Mouse (Mus musculus) left cerebral cortex, adult 2 months (tissue): Measurements from ENCODE around the gene Slc15a2. TPM values are rescaled to one million over a fixed set of nuclear protein-coding genes. Genes with fewer than 3 reads are reported as not detected.

Source experiments
- DNase-seq, 2 experiments: peaks; one replicate each; pipeline ENCODE4 v3.0.0; 2021 to 2022; ENCODE audit warnings: low spot score in 2 of 2, mixed read lengths in 1 of 2; ENCODE audit errors: extremely low spot score in 1 of 2
- H3K27ac ChIP-seq: fragments of 200-600 bp; 2 replicates; pipeline ENCODE4 v1.8.1; 2022
- H3K4me3 ChIP-seq: fragments of 200-600 bp; 2 replicates; pipeline ENCODE4 v1.8.1; 2022
- CTCF ChIP-seq: fragments of 200-600 bp; IDR thresholded peaks from 2 replicates; pipeline ENCODE4 v1.8.1; 2022; ENCODE audit warnings: antibody characterized with exemption, mild to moderate bottlenecking, moderate library complexity
- intact Hi-C: fragments of 180-260 bp; cut with DNase I; formaldehyde crosslinking; loops from one replicate; pipeline ENCODE4 v1.15.1; 2025
- microRNA-seq, 2 experiments: library from miRNA; unstranded; fragments of <30 nt; microRNA quantifications; one replicate each; pipeline ENCODE4 v1.2.0; 2021
- total RNA-seq, 2 experiments: library from RNA; stranded (reverse); gene quantifications; 2 replicates each; pipeline ENCODE4 v1.2.3; 2021

Gene Slc15a2
- total RNA-seq, 2 experiments from 2014 or later: 36.5 to 40.2 TPM

DNA sequence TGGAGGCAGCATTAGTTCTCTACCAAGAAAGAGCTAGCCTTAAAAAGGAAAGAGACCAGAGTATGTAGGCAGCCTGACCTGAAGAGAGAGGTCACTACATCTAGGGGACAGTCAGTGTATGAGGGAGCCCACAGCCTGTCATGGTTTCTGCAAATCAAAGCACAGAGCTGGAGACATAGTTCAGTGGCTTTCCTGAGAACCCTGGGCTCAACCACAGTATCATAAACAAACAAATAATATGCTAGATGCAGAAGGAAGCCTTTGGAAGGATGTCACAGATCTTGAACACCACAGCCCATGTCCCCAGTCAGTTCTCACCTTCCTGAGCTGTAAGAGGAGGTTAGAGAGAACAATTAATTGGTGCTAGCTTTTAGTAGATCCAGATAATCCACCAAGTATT is 66.1 kb downstream of the Slc15a2 start:
- H3K27ac ChIP-seq: no peak overlapping the region
- intact Hi-C loops: no loop called here
- TF ChIP-seq CTCF: no peak
- no peak for DNase-seq
- H3K4me3 ChIP-seq: no peak overlapping the region

DNA sequence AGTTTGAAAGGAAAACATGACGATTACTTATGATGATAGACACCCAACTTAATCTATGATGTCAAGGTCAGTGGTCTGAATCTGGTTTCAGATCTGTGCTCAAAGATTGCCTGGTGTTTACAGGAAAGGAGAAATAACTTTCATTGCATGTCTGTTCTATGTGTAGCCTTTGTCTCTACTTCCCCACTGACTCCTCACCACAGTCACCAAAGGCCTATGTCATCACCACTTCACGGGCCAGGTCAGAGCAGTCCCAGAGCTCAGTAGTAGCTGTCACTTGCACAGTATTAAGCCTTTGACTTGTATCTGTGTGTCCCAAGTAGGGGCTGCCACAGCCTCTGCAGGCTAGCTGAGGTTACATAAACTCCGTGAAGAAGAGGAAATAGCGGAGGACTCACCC is 67.3 kb downstream of the Slc15a2 start:
- no peak for DNase-seq
- no peak overlapping the region for H3K4me3 ChIP-seq
- no peak for TF ChIP-seq CTCF
- intact Hi-C loops: no loop called here
- H3K27ac ChIP-seq: no peak overlapping the region

DNA sequence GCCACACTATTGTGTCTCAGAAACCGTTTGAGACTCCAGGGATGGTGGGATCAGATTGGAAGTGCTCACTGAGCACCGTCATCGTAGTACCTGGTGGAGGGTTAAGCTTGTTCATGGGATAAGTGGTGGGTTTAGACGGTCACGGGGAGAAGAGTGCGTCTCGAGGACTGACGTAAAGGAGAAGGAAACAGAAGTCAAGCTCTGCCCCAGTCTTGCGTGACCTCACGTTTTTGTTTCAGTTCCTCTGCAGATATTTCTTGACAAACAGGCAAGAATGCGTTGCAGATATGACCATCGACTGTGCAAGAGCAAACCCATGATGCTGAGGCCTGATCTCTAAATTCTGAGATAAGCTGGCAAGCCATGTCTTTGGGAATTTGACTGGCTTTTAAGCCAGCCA is 73.0 kb downstream of the Slc15a2 start:
- no peak overlapping the region for H3K4me3 ChIP-seq
- H3K27ac ChIP-seq: no peak overlapping the region
- DNase-seq: no peak
- TF ChIP-seq CTCF: no peak
- intact Hi-C loops: no loop called here

DNA sequence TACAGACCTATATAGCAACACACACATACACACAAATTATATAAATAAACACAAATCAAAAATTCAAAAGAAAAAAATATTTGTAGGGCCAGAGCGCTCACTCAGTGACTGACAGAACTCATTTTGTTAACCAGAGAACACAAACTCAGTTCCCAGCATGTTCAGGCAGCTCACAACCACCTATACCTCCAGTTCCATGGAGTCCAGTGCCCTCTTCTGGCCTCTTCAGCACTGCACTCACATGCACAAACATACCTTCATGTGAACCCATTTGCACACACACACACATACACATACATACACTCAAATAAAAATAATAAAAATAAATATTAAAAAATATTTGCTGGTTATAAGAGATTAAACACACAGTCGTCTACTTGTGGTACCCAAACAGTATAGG is 74.0 kb downstream of the Slc15a2 start:
- Histone ChIP-seq H3K4me3 (no peak overlapping the region), H3K27ac (no peak overlapping the region)
- no peak; the same call in 1 of the 2 replicates for TF ChIP-seq CTCF
- intact Hi-C loops: no loop called here
- no peak for DNase-seq

DNA sequence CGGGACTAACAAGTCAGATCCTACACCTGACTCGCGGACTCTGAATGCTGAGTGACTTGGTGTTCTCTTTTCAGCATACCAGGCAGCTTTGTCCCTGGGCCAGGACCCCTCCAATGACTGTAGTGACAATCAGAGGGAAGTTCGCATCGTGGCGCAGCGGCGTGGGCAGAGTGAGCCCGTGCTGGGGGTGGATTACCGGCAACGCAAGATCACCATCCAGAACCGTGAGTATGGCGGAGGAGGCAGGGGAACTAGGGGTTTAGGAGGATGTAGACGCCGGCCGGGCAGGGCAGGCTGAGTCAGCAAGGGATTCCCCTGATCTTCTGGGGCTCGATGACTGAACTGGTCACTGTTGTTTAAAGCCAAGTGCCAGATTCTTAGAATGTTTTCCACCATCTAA is 75.4 kb downstream of the Slc15a2 start:
- no peak for TF ChIP-seq CTCF
- intact Hi-C loops: loop anchor here (5.0 kb wide), 1 partner anchor 237 kb away; no protein-coding TSS in a partner anchor
- H3K27ac ChIP-seq: no peak overlapping the region
- DNase-seq: no peak
- H3K4me3 ChIP-seq: no peak overlapping the region

DNA sequence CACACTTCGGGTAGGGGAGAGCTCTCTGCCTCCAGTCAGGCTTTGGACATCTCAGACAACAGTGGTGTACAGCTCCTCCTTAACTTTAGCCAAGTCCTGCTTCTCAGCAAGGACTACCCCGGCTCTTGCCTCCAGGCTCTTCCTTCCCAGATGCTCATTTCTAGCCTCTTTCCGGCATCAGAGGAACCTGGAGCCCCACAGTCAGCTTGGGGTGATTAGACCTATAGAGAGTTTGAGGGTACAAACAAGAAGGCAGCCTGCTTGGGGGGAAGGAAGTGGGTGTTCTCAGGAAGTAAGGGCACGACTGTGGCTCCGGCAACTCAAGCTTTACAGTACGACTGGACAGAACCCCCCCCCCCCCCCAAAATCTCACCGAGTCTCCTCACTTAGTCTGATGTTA is 76.0 kb downstream of the Slc15a2 start:
- intact Hi-C loops: loop anchor here (5.0 kb wide), 1 partner anchor 236 kb away; no protein-coding TSS in a partner anchor

DNA sequence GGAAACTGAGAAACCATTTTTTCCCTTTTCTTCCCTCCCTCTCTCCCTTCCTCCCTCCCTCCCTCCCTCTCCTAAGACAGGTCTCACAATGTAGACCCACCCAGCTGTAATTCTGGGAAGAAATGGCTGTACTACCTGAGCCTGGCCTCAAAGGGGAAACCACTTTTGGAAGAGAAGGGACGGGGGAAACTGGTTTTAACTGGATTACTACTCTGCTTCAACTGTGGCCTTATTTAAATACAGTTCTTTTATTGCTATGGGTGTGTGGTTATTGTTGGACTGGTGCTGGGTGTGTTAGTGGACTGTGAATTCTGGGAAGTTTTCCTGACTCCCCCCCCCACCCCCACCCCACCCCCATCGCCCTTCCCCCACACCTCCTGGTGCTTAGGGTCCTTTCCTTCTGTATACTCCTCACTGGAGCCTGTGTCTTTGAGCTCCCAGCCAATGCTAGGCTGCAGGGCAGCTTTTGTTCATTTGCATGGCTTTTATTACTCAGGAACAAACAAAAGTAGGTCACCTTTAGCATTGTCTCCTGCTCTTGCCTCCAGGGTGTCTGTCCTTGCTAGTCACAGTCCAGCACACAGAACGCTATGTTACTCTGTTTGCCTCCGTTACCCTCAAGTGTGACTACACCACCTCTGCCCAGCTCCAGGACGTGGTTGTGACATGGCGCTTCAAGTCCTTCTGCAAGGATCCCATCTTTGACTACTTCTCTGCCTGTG is 76.9 kb downstream of the Slc15a2 start:
- Histone ChIP-seq H3K27ac (no peak overlapping the region), H3K4me3 (no peak overlapping the region)
- DNase-seq: no peak
- intact Hi-C loops: loop anchor here (5.0 kb wide), 1 partner anchor 236 kb away; no protein-coding TSS in a partner anchor
- no peak for TF ChIP-seq CTCF

More for the DNA sequence above, 76.0 kb downstream of the Slc15a2 start:
- no peak for DNase-seq
- Histone ChIP-seq H3K4me3 (no peak overlapping the region), H3K27ac (no peak overlapping the region)
- no peak for TF ChIP-seq CTCF

DNA sequence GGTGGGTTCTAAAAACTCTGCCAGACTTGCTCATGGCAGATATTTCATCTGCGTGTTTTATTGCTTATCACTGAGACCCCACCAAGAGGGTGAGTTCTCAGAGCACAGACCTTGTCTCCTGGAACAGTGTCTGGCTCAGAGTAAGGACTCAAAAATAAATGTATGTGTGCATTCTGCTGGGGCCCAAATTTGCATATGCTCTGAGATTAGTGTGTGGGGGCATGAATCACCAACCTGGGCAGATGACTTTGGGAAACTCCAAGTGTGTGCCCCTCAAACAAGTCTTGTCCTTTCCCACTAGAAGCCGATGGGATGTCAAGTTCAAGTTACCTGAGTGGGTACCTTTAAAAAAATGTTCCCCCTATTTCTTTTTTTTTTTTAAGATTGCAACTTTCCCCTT is 84.3 kb downstream of the Slc15a2 start:
- TF ChIP-seq CTCF: no peak
- Histone ChIP-seq H3K27ac (no peak overlapping the region), H3K4me3 (no peak overlapping the region)
- DNase-seq: no peak
- intact Hi-C loops: no loop called here

Small RNA genes lying within 50 kb of the gene (microRNA-seq; reads per million reads assigned to microRNA genes)
- 0 reads per million in 2 experiments for gene Gm22617

Other genes with a start within 250 kb of the Slc15a2 start
- gene Casr, start 222.8 kb downstream of the Slc15a2 start, total RNA-seq: 1 to 10 TPM in 1 of 2 experiments, under 1 TPM in 1; 0.75 to 1.5 TPM
- 1 to 10 TPM; 1.6 to 1.7 TPM for gene Cd86, start 118.9 kb downstream of the Slc15a2 start, total RNA-seq
- under 1 TPM; 0.23 to 0.47 TPM for gene Ildr1, start 91.0 kb downstream of the Slc15a2 start, total RNA-seq
- 10 to 100 TPM; 41.9 to 49.2 TPM for gene Iqcb1, start 43.4 kb upstream of the Slc15a2 start, total RNA-seq
- gene Eaf2, start 90.0 kb upstream of the Slc15a2 start, total RNA-seq: 1 to 10 TPM; 1.3 to 1.4 TPM
- 10 to 100 TPM; 77.8 to 92.1 TPM for gene Golgb1, start 90.2 kb upstream of the Slc15a2 start, total RNA-seq
- gene Hcls1, start 150.0 kb upstream of the Slc15a2 start, total RNA-seq: 1 to 10 TPM; 3.6 to 3.7 TPM
- under 1 TPM in 1 of 2 experiments, not detected in 1; 0.36 TPM for gene Fbxo40, start 205.5 kb upstream of the Slc15a2 start, total RNA-seq
- 1 to 10 TPM; 1.7 to 2.1 TPM for gene Polq, start 226.8 kb upstream of the Slc15a2 start, total RNA-seq